Mouse (Mus musculus) lung, postnatal 25 days (tissue): Measurements from ENCODE around the gene Gm17174.
"Not testable (repeated sequence)": the region's sequence is repeated elsewhere in the genome, so short reads cannot be mapped to it uniquely, and the experiment has no call there.

Source experiments
- DNase-seq: peaks from one replicate; pipeline ENCODE4 v3.0.0; 2022; ENCODE audit warnings: low spot score

Gm17174 gene

DNA sequence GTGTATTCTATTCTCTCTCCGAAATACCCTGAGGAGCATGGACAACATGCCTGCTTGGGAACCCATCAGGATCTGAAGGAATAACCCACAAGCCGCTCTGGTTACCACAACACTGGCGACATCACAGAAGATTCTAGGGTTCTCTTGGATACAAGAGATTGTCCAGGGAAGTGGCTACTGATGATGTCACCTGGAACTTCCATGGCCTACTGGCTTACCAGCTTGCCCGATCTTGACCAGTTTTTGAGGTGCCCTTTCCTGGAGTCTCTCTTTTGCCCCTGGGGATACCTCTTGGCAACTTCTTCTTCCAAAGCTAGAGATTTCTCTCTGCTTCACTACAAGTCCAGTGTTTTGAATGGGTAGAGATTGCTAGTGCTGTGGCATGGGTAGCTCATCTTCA lies at the start of gene Gm17174:
Gene Gm17174, minus strand, starts transcription at position 101 of the 400 bp plus-strand sequence.
- DNase-seq = not testable (repeated sequence)

GRCm38 (mm10) chr14:51635566-51635965 lies 43.6 kb upstream of the Gm17174 start, which contains the start of gene Gm4181:
Gene Gm4181, minus strand, starts transcription at chr14:51635666.
- DNase-seq = not testable (repeated sequence)

DNA sequence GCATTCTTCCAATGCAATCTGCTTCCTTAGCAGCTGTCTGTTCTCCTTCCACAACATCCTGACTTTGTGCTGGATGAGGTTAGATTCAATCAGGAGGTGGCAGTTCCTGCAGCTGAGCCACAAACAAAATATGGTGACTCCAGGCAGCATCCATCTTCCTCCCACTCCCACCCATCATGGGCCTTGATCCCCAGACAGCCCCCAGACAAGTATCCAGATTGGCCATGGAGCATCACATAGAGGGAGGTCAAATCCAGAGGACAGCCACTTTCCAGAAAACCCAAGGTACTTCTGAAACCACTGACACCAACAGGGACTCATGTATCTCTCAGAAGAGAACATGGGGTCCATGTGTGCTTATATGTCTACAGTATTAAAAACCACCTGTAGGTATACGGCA lies 40.5 kb upstream of the Gm17174 start:
- peak; percentile 0 for DNase-seq

- DNase-seq = no peak
Measured at GRCm38 (mm10) chr14:51611210-51611609, 19.3 kb upstream of the Gm17174 start, which contains the start of gene Gm17078. Gene Gm17078, minus strand, starts transcription at chr14:51611310.

- DNase-seq = not testable (repeated sequence)
Measured at GRCm38 (mm10) chr14:51573963-51574362, 18.0 kb downstream of the Gm17174 start, which contains the start of gene Gm17175. Gene Gm17175, minus strand, starts transcription at chr14:51574063.

GRCm38 (mm10) chr14:51552490-51552889 lies 39.4 kb downstream of the Gm17174 start, which contains the start of gene Gm5622:
Gene Gm5622, plus strand, starts transcription at chr14:51552790.
- DNase-seq = no peak
